Mouse (Mus musculus): Measurements from ENCODE around the gene Foxj1. TPM values are rescaled to one million over a fixed set of nuclear protein-coding genes. Genes with fewer than 3 reads are reported as not detected.

Gene Foxj1
- total and polyA plus RNA-seq, 3 experiments: 0.26 to 3.0 (median 2.6) TPM

DNA sequence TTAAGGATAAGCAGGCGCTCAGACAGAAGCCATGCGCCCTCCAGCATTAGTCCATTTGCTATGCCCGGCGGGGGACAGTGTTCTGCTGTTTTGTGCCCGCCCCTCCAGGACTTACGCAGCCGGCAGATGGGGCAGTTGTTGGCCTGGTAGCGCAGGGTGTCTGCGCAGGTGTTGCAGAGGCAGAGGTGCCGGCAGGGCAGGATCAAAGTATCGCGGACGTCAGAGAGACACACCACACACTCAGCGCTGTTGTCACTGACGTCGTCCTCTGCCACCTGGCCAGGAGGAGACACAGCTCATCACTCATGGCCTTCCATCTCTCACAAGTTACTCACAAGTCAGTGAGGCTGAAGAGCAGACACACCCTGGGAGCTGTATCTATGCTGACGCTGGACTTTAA is 19.3 kb upstream of the Foxj1 start:
- no peaks in the 10 kb centered on the region for H3K79me2 ChIP-seq (replicated peaks; ENCODE audit: control insufficient read depth, extremely low read depth, insufficient read depth, poor library complexity, severe bottlenecking)
- no peaks in the 10 kb centered on the region for H3K27me3 ChIP-seq (replicated peaks)
- H3K4me3 ChIP-seq (replicated peaks in 1 of 3; ENCODE audit: low read depth in 2 of 3, low read length in 2 of 3, poor library complexity in 1 of 3): no peak overlapping the region
- H3K9ac ChIP-seq (ENCODE audit: insufficient read depth, low read depth): no peak overlapping the region
- H3K4me1 ChIP-seq (ENCODE audit: control insufficient read depth in 1 of 2, insufficient read depth in 2 of 2): peaks cover 4 to 21% of the 10 kb centered on the region in 2 experiments
- H3K27ac ChIP-seq (ENCODE audit: insufficient read depth, low read depth): no peak overlapping the region
- H3K36me3 ChIP-seq (replicated peaks in 1 of 2; ENCODE audit: control insufficient read depth in 1 of 2, insufficient read depth in 1 of 2, low read length in 1 of 2): peaks cover 43 to 51% of the 10 kb centered on the region in 2 experiments
- peaks cover 5% of the 10 kb centered on the region for H3K9me3 ChIP-seq (replicated peaks; ENCODE audit: low read length)
- DNase-seq (ENCODE audit: extremely low read depth): no peak
- dilution Hi-C loops (cut with MboI; ENCODE audit: extremely low pct_ligation_motif_present, extremely low pct_unique_long_range_greater_than_20kb, low sequenced_read_pairs): no loop called here
- in situ Hi-C loops (cut with MboI; ENCODE audit: low pct_ligation_motif_present, low pct_unique_long_range_greater_than_20kb, low sequenced_read_pairs): no loop called here
- H3K4me2 ChIP-seq (ENCODE audit: insufficient read depth, low read depth, poor library complexity, severe bottlenecking): no peak overlapping the region
- no peak for TF ChIP-seq CTCF (conservative IDR thresholded peaks at IDR 0.05 in 1 of 2, IDR thresholded peaks at IDR 0.05 in 1 of 2; ENCODE audit: low read depth in 2 of 2, low read length in 2 of 2)
- TF ChIP-seq MYC (IDR thresholded peaks at IDR 0.05; ENCODE audit: low read depth, low read length): no peak
- TF ChIP-seq MEF2A (IDR thresholded peaks at IDR 0.05; ENCODE audit: borderline replicate concordance, low read depth, low read length): no peak
- no peak for TF ChIP-seq JUN (IDR thresholded peaks at IDR 0.05; ENCODE audit: insufficient read depth, low read depth, low read length)
- TF ChIP-seq CHD2 (IDR thresholded peaks at IDR 0.05; ENCODE audit: low read length): no peak
- no peak for TF ChIP-seq ETS1 (conservative IDR thresholded peaks at IDR 0.05; ENCODE audit: low read depth, low read length)
- no peak for TF ChIP-seq ZKSCAN1 (IDR thresholded peaks at IDR 0.05; ENCODE audit: borderline replicate concordance, low read depth, low read length)
- TF ChIP-seq KAT2A (IDR thresholded peaks at IDR 0.05; ENCODE audit: insufficient replicate concordance, low read length): no peak
- TF ChIP-seq USF1 (IDR thresholded peaks at IDR 0.05; ENCODE audit: low read depth, low read length): no peak
- TF ChIP-seq TBP (conservative IDR thresholded peaks at IDR 0.05; ENCODE audit: low read depth, low read length): no peak
- TF ChIP-seq SMC3 (IDR thresholded peaks at IDR 0.05; ENCODE audit: low read depth, low read length): no peak
- no peak for TF ChIP-seq BHLHE40 (IDR thresholded peaks at IDR 0.05; ENCODE audit: low read depth, low read length)
- no peak for TF ChIP-seq ELF1 (IDR thresholded peaks at IDR 0.05; ENCODE audit: low read depth, low read length)
- TF ChIP-seq TCF12 (IDR thresholded peaks at IDR 0.05; ENCODE audit: low read depth, low read length): no peak
- TF ChIP-seq SIN3A (IDR thresholded peaks at IDR 0.05; ENCODE audit: low read length): no peak
- no peak for TF ChIP-seq EP300 (IDR thresholded peaks at IDR 0.05; ENCODE audit: low read length)
- TF ChIP-seq POLR2AphosphoS2 (IDR thresholded peaks at IDR 0.05; ENCODE audit: low read depth, low read length): no peak

DNA sequence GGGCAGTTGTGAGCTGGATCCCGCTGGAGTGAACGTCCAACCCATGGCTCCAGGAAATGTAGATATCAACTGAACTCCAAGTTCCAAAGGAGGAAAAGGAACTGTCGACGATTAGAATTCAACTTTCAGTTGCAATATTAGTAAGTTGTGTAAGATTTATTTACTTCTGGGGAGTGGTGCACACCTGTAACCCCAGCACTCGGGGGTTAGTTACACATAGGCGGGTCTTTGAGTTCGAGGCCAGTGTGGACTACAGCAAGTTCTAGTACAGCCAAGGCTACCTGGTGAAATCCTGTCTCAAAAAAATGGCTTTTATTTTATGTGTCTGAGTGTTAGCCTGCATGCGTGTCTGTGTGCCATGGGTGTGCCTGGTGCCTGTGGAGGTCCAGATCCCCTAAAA is 18.3 kb upstream of the Foxj1 start:
- Histone ChIP-seq H3K79me2 (replicated peaks; ENCODE audit: control insufficient read depth, extremely low read depth, insufficient read depth, poor library complexity, severe bottlenecking) (no peaks in the 10 kb centered on the region), H3K9me3 (replicated peaks; ENCODE audit: low read length) (peaks cover 5% of the 10 kb centered on the region), H3K27ac (ENCODE audit: insufficient read depth, low read depth) (no peak overlapping the region), H3K4me1 (ENCODE audit: control insufficient read depth in 1 of 2, insufficient read depth in 2 of 2) (peaks cover 6 to 21% of the 10 kb centered on the region in 2 experiments), H3K27me3 (replicated peaks) (no peaks in the 10 kb centered on the region), H3K9ac (ENCODE audit: insufficient read depth, low read depth) (no peak overlapping the region), H3K36me3 (replicated peaks in 1 of 2; ENCODE audit: control insufficient read depth in 1 of 2, insufficient read depth in 1 of 2, low read length in 1 of 2) (peaks cover 44 to 52% of the 10 kb centered on the region in 2 experiments), H3K4me3 (replicated peaks in 1 of 3; ENCODE audit: low read depth in 2 of 3, low read length in 2 of 3, poor library complexity in 1 of 3) (no peak overlapping the region), H3K4me2 (ENCODE audit: insufficient read depth, low read depth, poor library complexity, severe bottlenecking) (no peak overlapping the region)
- DNase-seq (ENCODE audit: extremely low read depth): no peak
- dilution Hi-C loops (cut with MboI; ENCODE audit: extremely low pct_ligation_motif_present, extremely low pct_unique_long_range_greater_than_20kb, low sequenced_read_pairs): no loop called here
- TF ChIP-seq NRF1 (IDR thresholded peaks at IDR 0.05; ENCODE audit: low read depth, low read length) (no peak), EP300 (IDR thresholded peaks at IDR 0.05; ENCODE audit: low read length) (no peak), ZMIZ1 (IDR thresholded peaks at IDR 0.05; ENCODE audit: low read depth, low read length) (no peak), JUN (IDR thresholded peaks at IDR 0.05; ENCODE audit: insufficient read depth, low read depth, low read length) (no peak), POLR2A (IDR thresholded peaks at IDR 0.05; ENCODE audit: low read depth, low read length) (no peak), MAFK (IDR thresholded peaks at IDR 0.05; ENCODE audit: insufficient replicate concordance, low read length) (no peak), USF1 (IDR thresholded peaks at IDR 0.05; ENCODE audit: low read depth, low read length) (no peak), BHLHE40 (IDR thresholded peaks at IDR 0.05; ENCODE audit: low read depth, low read length) (no peak), CTCF (conservative IDR thresholded peaks at IDR 0.05 in 1 of 2, IDR thresholded peaks at IDR 0.05 in 1 of 2; ENCODE audit: low read depth in 2 of 2, low read length in 2 of 2) (no peak), MEF2A (IDR thresholded peaks at IDR 0.05; ENCODE audit: borderline replicate concordance, low read depth, low read length) (no peak), GABPA (IDR thresholded peaks at IDR 0.05; ENCODE audit: insufficient replicate concordance, low read depth, low read length) (no peak), RAD21 (IDR thresholded peaks at IDR 0.05; ENCODE audit: low read depth, low read length) (no peak), ZKSCAN1 (IDR thresholded peaks at IDR 0.05; ENCODE audit: borderline replicate concordance, low read depth, low read length) (no peak)
- in situ Hi-C loops (cut with MboI; ENCODE audit: low pct_ligation_motif_present, low pct_unique_long_range_greater_than_20kb, low sequenced_read_pairs): no loop called here

All from CH12.LX (cell line).